In genomic region chr7:112825339-112825781, GRCm38 (mm10) we compare ENCODE assay signal across 9 mouse cellular contexts.
A peak's percentile ranks its signal among the peaks of the same experiment; 100 is the strongest.
DNase-seq lines count a peak whose midpoint lies in the region; ATAC-seq lines count a peak whose summit lies in the region.
"Had no signal": no experiment of that assay in that cellular context is flagged by ENCODE, and none has a peak within 500 bp of the region (broad histone marks: within the 10 kb centered on the region; RNA-seq: fewer than 3 reads in every experiment).

No protein-coding gene starts in this region.

- H3K9ac ChIP-seq in embryonic facial prominence, embryonic 15.5 days, result no peak overlapping the region
- no peak overlapping the region for H3K9ac ChIP-seq in hindbrain, embryonic 15.5 days
- no peak overlapping the region for H3K9ac ChIP-seq in neural tube, embryonic 11.5 days (ENCODE audit: low read length)

- ATAC-seq in embryonic facial prominence, embryonic 15.5 days (ENCODE audit: insufficient number of reproducible peaks, low FRiP score, low TSS enrichment, low read depth), result no peak
- ATAC-seq in hindbrain, embryonic 15.5 days (ENCODE audit: low FRiP score, low read depth), result no peak
- peak; percentile 29; the same call in 1 of the 2 replicates for ATAC-seq in neural tube, embryonic 11.5 days (ENCODE audit: insufficient read depth, low FRiP score, low TSS enrichment)

- 0 out of 2 replicates have a peak overlapping the region, but pooled peaks have one; percentile 10 for H3K4me2 ChIP-seq in embryonic facial prominence, embryonic 15.5 days (replicated peaks)
- H3K4me2 ChIP-seq in hindbrain, embryonic 15.5 days, result peak overlapping the region; percentile 20; the same call in 1 of the 2 replicates
- H3K4me2 ChIP-seq in neural tube, embryonic 11.5 days (ENCODE audit: low read depth), result peak overlapping the region; percentile 13

- no peak overlapping the region for H3K4me3 ChIP-seq in embryonic facial prominence, embryonic 15.5 days (replicated peaks)
- H3K4me3 ChIP-seq in hindbrain, embryonic 15.5 days, result no peak overlapping the region
- no peak overlapping the region for H3K4me3 ChIP-seq in neural tube, embryonic 11.5 days (ENCODE audit: low read depth, low read length)
- H3K4me3 ChIP-seq: megakaryocyte, embryonic 14.5 days had no signal

- DNase-seq in kidney, postnatal 14 days, result peak; percentile 25
- DNase-seq in kidney, adult 9 months, result no peak
- DNase-seq in neural tube, embryonic 11.5 days (ENCODE audit: low spot score), result peak; percentile 64
- no peak for DNase-seq in cerebellum, adult 9-10 months
- DNase-seq in right cerebral cortex, postnatal 36 days (ENCODE audit: low spot score in 2 of 2), result no peak
- no peak for DNase-seq in right cerebral cortex, adult 2 months (ENCODE audit: low spot score in 2 of 2)

- H3K27me3 ChIP-seq in embryonic facial prominence, embryonic 15.5 days, result no peaks in the 10 kb centered on the region
- H3K27me3 ChIP-seq in hindbrain, embryonic 15.5 days, result no peaks in the 10 kb centered on the region
- H3K27me3 ChIP-seq in neural tube, embryonic 11.5 days (ENCODE audit: control insufficient read depth, insufficient read depth, low read length), result no peaks in the 10 kb centered on the region

- H3K36me3 ChIP-seq in embryonic facial prominence, embryonic 15.5 days, result no peaks in the 10 kb centered on the region
- no peaks in the 10 kb centered on the region for H3K36me3 ChIP-seq in hindbrain, embryonic 15.5 days
- no peaks in the 10 kb centered on the region; the same call in 1 of the 2 replicates for H3K36me3 ChIP-seq in neural tube, embryonic 11.5 days (ENCODE audit: control insufficient read depth, insufficient read depth, low read length)

- peak overlapping the region; percentile 85 for H3K27ac ChIP-seq in embryonic facial prominence, embryonic 15.5 days (replicated peaks)
- H3K27ac ChIP-seq in hindbrain, embryonic 15.5 days (replicated peaks), result peak overlapping the region; percentile 82
- peak overlapping the region; percentile 76 for H3K27ac ChIP-seq in neural tube, embryonic 11.5 days (ENCODE audit: low read depth, low read length)

- no peaks in the 10 kb centered on the region for H3K9me3 ChIP-seq in embryonic facial prominence, embryonic 15.5 days (replicated peaks)
- H3K9me3 ChIP-seq in hindbrain, embryonic 15.5 days, result no peaks in the 10 kb centered on the region
- H3K9me3 ChIP-seq in neural tube, embryonic 11.5 days (ENCODE audit: control insufficient read depth, low read length), result no peaks in the 10 kb centered on the region
- H3K9me3 ChIP-seq: megakaryocyte, embryonic 14.5 days had no signal

- 24% methylated on average over 11 of the region's 11 CpGs for WGBS in embryonic facial prominence, embryonic 15.5 days
- 9% methylated on average over 11 of the region's 11 CpGs for WGBS in hindbrain, embryonic 15.5 days
- WGBS in neural tube, embryonic 11.5 days, result 3% methylated on average over 11 of the region's 11 CpGs

- H3K4me1 ChIP-seq in embryonic facial prominence, embryonic 15.5 days, result peaks cover 85% of the 10 kb centered on the region
- peaks cover 49% of the 10 kb centered on the region for H3K4me1 ChIP-seq in hindbrain, embryonic 15.5 days (replicated peaks)
- H3K4me1 ChIP-seq in neural tube, embryonic 11.5 days (ENCODE audit: control insufficient read depth, insufficient read depth, low read length), result peaks cover 62% of the 10 kb centered on the region
- H3K4me1 ChIP-seq: megakaryocyte, embryonic 14.5 days had no signal

Comparison
In these comparisons a context has a peak if more than half of its experiments do, and no peak if none do; other contexts are left out.
1. DNase-seq: peak in kidney, postnatal 14 days (single experiment) and neural tube, embryonic 11.5 days (single experiment); none in kidney, adult 9 months (single experiment), cerebellum, adult 9-10 months (single experiment), right cerebral cortex, postnatal 36 days (0 of 2) and right cerebral cortex, adult 2 months (0 of 2).
2. Peak in every context shown above with its lines, with median percentiles within 50 percentile points of each other: H3K27ac ChIP-seq and H3K4me2 ChIP-seq.